Mouse (Mus musculus): ENCODE results near the gene Rsad1. TPM values are rescaled to one million over a fixed set of nuclear protein-coding genes. Genes with fewer than 3 reads are reported as not detected.

The Rsad1 gene
- polyA plus RNA-seq, 1 experiment from 2014 or later = 4.4 TPM

- no peaks in the 10 kb centered on the region for H3K9me3 ChIP-seq
- 93% methylated on average over 8 of the region's 8 CpGs for WGBS
- H3K27ac ChIP-seq = no peak overlapping the region
- peaks cover 27% of the 10 kb centered on the region for H3K4me1 ChIP-seq (replicated peaks)
- ATAC-seq = no peak
- no peak overlapping the region for H3K4me3 ChIP-seq (replicated peaks)
- H3K36me3 ChIP-seq = no peaks in the 10 kb centered on the region
- H3K4me2 ChIP-seq (replicated peaks) = no peak overlapping the region
- peaks cover 44% of the 10 kb centered on the region for H3K27me3 ChIP-seq
- H3K9ac ChIP-seq (replicated peaks) = no peak overlapping the region
These were observed 47.6 kb downstream of the Rsad1 start for GRCm38 (mm10) chr11:94501482-94501881.

GRCm38 (mm10) chr11:94500362-94500761 lies 48.7 kb downstream of the Rsad1 start:
- ATAC-seq = no peak
- Histone ChIP-seq H3K36me3 (no peaks in the 10 kb centered on the region), H3K4me2 (replicated peaks) (peak overlapping the region; percentile 59), H3K9me3 (no peaks in the 10 kb centered on the region), H3K9ac (replicated peaks) (no peak overlapping the region), H3K4me3 (replicated peaks) (no peak overlapping the region), H3K4me1 (replicated peaks) (peaks cover 27% of the 10 kb centered on the region), H3K27me3 (peaks cover 44% of the 10 kb centered on the region), H3K27ac (no peak overlapping the region)
- WGBS = 31% methylated on average over 8 of the region's 8 CpGs

- Histone ChIP-seq H3K27me3 (peaks cover 44% of the 10 kb centered on the region), H3K9ac (replicated peaks) (peak within 1 kb of the TSS; percentile 61)
- WGBS = under 1% methylated on average over 20 of the region's 26 CpGs
These were observed 49.3 kb downstream of the Rsad1 start, which contains the start of gene Epn3 for GRCm38 (mm10) chr11:94499661-94500152. TSS of gene Epn3 (minus strand) at chr11:94499974.

GRCm38 (mm10) chr11:94499035-94499434 lies 50.0 kb downstream of the Rsad1 start:
- peak; percentile 58; the same call in 1 of the 2 replicates for ATAC-seq
- no peak overlapping the region for H3K4me3 ChIP-seq (replicated peaks)
- H3K4me2 ChIP-seq (replicated peaks) = peak overlapping the region; percentile 59
- no peak overlapping the region for H3K27ac ChIP-seq
- WGBS = 11% methylated on average over 2 of the region's 2 CpGs
- H3K4me1 ChIP-seq (replicated peaks) = peaks cover 27% of the 10 kb centered on the region
- peaks cover 44% of the 10 kb centered on the region for H3K27me3 ChIP-seq
- H3K36me3 ChIP-seq = no peaks in the 10 kb centered on the region
- H3K9ac ChIP-seq (replicated peaks) = no peak overlapping the region
- no peaks in the 10 kb centered on the region for H3K9me3 ChIP-seq

More at GRCm38 (mm10) chr11:94499661-94500152, 49.3 kb downstream of the Rsad1 start, which contains the start of gene Epn3:
- Histone ChIP-seq H3K9me3 (no peaks in the 10 kb centered on the region), H3K4me3 (replicated peaks) (peak within 1 kb of the TSS; percentile 30), H3K4me2 (replicated peaks) (peak within 1 kb of the TSS; percentile 59), H3K4me1 (replicated peaks) (peaks cover 27% of the 10 kb centered on the region), H3K36me3 (no peaks in the 10 kb centered on the region), H3K27ac (0 out of 2 replicates have a peak within 1 kb of the TSS, but pooled peaks have one; percentile 16)
- peak; percentile 51 for ATAC-seq

GRCm38 (mm10) chr11:94498093-94498996 lies 50.7 kb downstream of the Rsad1 start:
- H3K27ac ChIP-seq = peak overlapping the region; percentile 16; the same call in 1 of the 2 replicates
- H3K9ac ChIP-seq (replicated peaks) = 0 out of 2 replicates have a peak overlapping the region, but pooled peaks have one; percentile 46
- peaks cover 27% of the 10 kb centered on the region for H3K4me1 ChIP-seq (replicated peaks)
- peak overlapping the region; percentile 59 for H3K4me2 ChIP-seq (replicated peaks)
- WGBS = 22% methylated on average over 19 of the region's 19 CpGs
- H3K9me3 ChIP-seq = no peaks in the 10 kb centered on the region
- H3K36me3 ChIP-seq = no peaks in the 10 kb centered on the region
- H3K4me3 ChIP-seq (replicated peaks) = no peak overlapping the region
- peaks cover 47% of the 10 kb centered on the region for H3K27me3 ChIP-seq
- peak; percentile 28; the same call in 1 of the 2 replicates for ATAC-seq

- no peak overlapping the region for H3K27ac ChIP-seq
- ATAC-seq = no peak
- WGBS = 86% methylated on average over 3 of the region's 3 CpGs
- H3K27me3 ChIP-seq = peaks cover 49% of the 10 kb centered on the region
- no peak overlapping the region for H3K4me3 ChIP-seq (replicated peaks)
- H3K36me3 ChIP-seq = no peaks in the 10 kb centered on the region
- H3K4me2 ChIP-seq (replicated peaks) = no peak overlapping the region
- H3K4me1 ChIP-seq (replicated peaks) = peaks cover 41% of the 10 kb centered on the region
- H3K9ac ChIP-seq (replicated peaks) = no peak overlapping the region
- H3K9me3 ChIP-seq = no peaks in the 10 kb centered on the region
These were observed 53.6 kb downstream of the Rsad1 start for GRCm38 (mm10) chr11:94495415-94495814.

GRCm38 (mm10) chr11:94491749-94492099 lies 57.3 kb downstream of the Rsad1 start:
- H3K36me3 ChIP-seq = no peaks in the 10 kb centered on the region
- ATAC-seq = no peak

GRCm38 (mm10) chr11:94491035-94491748 lies 57.9 kb downstream of the Rsad1 start:
- Histone ChIP-seq H3K27me3 (peaks cover 46% of the 10 kb centered on the region), H3K4me1 (replicated peaks) (peaks cover 18% of the 10 kb centered on the region), H3K9me3 (no peaks in the 10 kb centered on the region), H3K36me3 (no peaks in the 10 kb centered on the region), H3K4me2 (replicated peaks) (peak overlapping the region; percentile 74), H3K9ac (replicated peaks) (peak overlapping the region; percentile 80), H3K4me3 (replicated peaks) (peak overlapping the region; percentile 49), H3K27ac (no peak overlapping the region)
- ATAC-seq = peak; percentile 84
- WGBS = 6% methylated on average over 55 of the region's 55 CpGs

More at GRCm38 (mm10) chr11:94491749-94492099, 57.3 kb downstream of the Rsad1 start:
- Histone ChIP-seq H3K27me3 (peaks cover 43% of the 10 kb centered on the region), H3K4me1 (replicated peaks) (peaks cover 18% of the 10 kb centered on the region), H3K9ac (replicated peaks) (0 out of 2 replicates have a peak overlapping the region, but pooled peaks have one; percentile 80), H3K9me3 (no peaks in the 10 kb centered on the region), H3K4me2 (replicated peaks) (peak overlapping the region; percentile 74), H3K27ac (no peak overlapping the region), H3K4me3 (replicated peaks) (peak overlapping the region; percentile 49; the same call in 1 of the 2 replicates)
- 80% methylated on average over 7 of the region's 7 CpGs for WGBS

Other genes with a start within 250 kb of the Rsad1 start
- 165 and 170 TPM in 2 replicates for gene Luc7l3, start 227.3 kb downstream of the Rsad1 start, polyA plus RNA-seq (2015; fragmentation: Nextera tagmentation; extraction: Ambion mirVana)
- 10.0 and 11.0 TPM in 2 replicates for gene Ankrd40, start 221.3 kb downstream of the Rsad1 start, polyA plus RNA-seq (2015; fragmentation: Nextera tagmentation; extraction: Ambion mirVana)
- 0.46 and 0.90 TPM in 2 replicates for gene Abcc3, start 156.3 kb downstream of the Rsad1 start, polyA plus RNA-seq (2015; fragmentation: Nextera tagmentation; extraction: Ambion mirVana)
- gene Cacna1g, start 75.1 kb downstream of the Rsad1 start, polyA plus RNA-seq (2015; fragmentation: Nextera tagmentation; extraction: Ambion mirVana) = 10.5 and 12.4 TPM in 2 replicates
- gene Spata20, start 63.1 kb downstream of the Rsad1 start, polyA plus RNA-seq (2015; fragmentation: Nextera tagmentation; extraction: Ambion mirVana) = 0.10 TPM in 1 of 2 replicates, not detected in the other
- 0.19 and 0.46 TPM in 2 replicates for gene Epn3, start 49.3 kb downstream of the Rsad1 start, polyA plus RNA-seq (2015; fragmentation: Nextera tagmentation; extraction: Ambion mirVana)
- gene Mycbpap, start 27.5 kb downstream of the Rsad1 start, polyA plus RNA-seq (2015; fragmentation: Nextera tagmentation; extraction: Ambion mirVana) = 2.4 and 3.6 TPM in 2 replicates
- 0.12 TPM in 1 of 2 replicates, not detected in the other for gene Chad, start 15.8 kb upstream of the Rsad1 start, polyA plus RNA-seq (2015; fragmentation: Nextera tagmentation; extraction: Ambion mirVana)
- gene Acsf2, start 52.6 kb upstream of the Rsad1 start, polyA plus RNA-seq (2015; fragmentation: Nextera tagmentation; extraction: Ambion mirVana) = 1.7 TPM in 2 replicates
- gene Lrrc59, start 80.5 kb upstream of the Rsad1 start, polyA plus RNA-seq (2015; fragmentation: Nextera tagmentation; extraction: Ambion mirVana) = 167 and 168 TPM in 2 replicates
- 139 and 150 TPM in 2 replicates for gene Mrpl27, start 104.5 kb upstream of the Rsad1 start, polyA plus RNA-seq (2015; fragmentation: Nextera tagmentation; extraction: Ambion mirVana)
- 11.6 and 13.6 TPM in 2 replicates for gene Eme1, start 104.7 kb upstream of the Rsad1 start, polyA plus RNA-seq (2015; fragmentation: Nextera tagmentation; extraction: Ambion mirVana)
- gene Xylt2, start 128.3 kb upstream of the Rsad1 start, polyA plus RNA-seq (2015; fragmentation: Nextera tagmentation; extraction: Ambion mirVana) = 8.3 and 11.3 TPM in 2 replicates
- gene Gm11541, start 155.2 kb upstream of the Rsad1 start, polyA plus RNA-seq (2015; fragmentation: Nextera tagmentation; extraction: Ambion mirVana) = not detected in 2 replicates
- 0.22 TPM in 2 replicates for gene Cdc34b, start 192.5 kb upstream of the Rsad1 start, polyA plus RNA-seq (2015; fragmentation: Nextera tagmentation; extraction: Ambion mirVana)
- gene Tmem92, start 233.4 kb upstream of the Rsad1 start, polyA plus RNA-seq (2015; fragmentation: Nextera tagmentation; extraction: Ambion mirVana) = not detected in 2 replicates

Measured in midbrain, embryonic 13.5 days (tissue).